Mouse (Mus musculus): ENCODE data around the gene Pitpnm2.

Pitpnm2 gene

DNA sequence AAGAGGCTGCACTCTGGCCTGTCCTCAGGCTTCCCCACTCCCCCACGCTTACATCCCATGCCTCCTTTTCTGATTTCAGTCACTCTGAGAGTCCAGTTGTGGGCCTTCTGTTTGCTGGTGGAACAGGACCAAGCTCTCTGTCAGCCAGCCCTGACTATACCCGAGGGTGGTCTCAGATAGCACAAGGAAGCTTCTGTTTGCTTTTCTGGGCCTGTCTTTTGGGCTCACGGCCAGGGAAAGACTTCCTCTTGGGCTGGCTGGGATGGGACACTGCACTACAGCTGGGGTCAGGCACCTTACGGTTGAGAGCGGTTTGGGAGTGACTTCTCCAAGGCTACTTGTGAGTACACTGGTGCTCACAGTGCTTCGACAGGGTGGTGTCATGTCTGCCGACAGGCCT, 111.5 kb downstream of the Pitpnm2 start:
- DNase-seq (ENCODE audit: low spot score), result no peak

DNA sequence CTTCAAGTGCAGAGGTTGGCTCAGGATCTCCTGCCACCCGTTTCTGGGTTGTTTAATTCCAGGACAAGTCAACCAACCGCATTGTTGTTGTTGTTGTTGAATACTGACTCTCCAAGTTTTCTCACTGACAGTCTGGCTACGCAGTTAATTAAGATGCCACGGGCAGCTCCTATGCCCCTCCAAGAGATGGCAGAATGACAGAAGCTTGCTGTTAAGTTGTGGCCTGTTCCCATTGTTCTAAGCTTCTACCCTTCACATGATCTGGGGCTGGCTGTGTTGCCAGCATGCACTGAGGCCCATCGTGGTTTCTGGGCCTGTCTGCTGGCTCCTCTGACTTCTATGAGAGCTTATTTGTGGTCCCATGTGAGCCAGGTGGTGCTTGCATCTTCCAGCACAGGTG, 115.3 kb downstream of the Pitpnm2 start:
- DNase-seq (ENCODE audit: low spot score), result no peak

DNA sequence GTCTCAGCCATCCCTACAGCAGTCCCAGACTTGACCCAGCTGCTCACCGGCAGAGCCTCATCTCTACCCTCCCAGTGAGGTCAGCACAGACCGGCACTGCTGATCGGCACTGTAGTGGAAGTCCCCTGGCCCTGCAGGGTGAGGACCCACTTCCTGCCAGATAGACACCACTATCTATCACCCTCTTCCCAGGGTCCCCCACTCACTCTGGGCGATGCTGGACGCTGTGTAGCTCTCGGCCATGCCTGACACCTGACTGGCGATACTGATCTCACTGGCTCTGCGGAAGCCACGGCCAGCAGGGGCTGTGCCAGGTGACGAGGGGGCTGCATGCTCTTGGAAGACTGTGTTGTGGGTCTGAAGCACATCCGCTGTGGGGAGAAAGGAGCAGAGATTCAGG, 124.5 kb downstream of the Pitpnm2 start:
- no peak for DNase-seq (ENCODE audit: low spot score)

DNA sequence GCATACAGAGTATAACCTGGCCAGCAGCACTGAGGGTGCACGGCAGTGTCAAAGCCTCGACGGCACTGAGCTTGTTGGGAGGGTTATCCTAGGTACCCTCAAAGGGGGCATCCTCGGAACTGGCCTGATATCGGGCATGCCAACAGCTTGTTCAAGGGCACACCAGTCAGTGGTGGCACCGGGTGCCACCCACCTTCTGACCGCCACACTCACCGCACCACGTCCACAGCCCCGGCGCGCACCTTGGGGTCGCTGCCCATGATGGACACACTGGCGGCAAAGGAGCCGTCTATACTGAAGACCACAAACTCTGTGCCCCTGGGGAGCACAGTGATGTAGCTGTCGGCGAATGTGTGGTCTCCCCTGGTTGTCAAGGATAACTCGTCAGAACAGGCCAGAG, 127.2 kb downstream of the Pitpnm2 start:
- DNase-seq (ENCODE audit: low spot score), result no peak

DNA sequence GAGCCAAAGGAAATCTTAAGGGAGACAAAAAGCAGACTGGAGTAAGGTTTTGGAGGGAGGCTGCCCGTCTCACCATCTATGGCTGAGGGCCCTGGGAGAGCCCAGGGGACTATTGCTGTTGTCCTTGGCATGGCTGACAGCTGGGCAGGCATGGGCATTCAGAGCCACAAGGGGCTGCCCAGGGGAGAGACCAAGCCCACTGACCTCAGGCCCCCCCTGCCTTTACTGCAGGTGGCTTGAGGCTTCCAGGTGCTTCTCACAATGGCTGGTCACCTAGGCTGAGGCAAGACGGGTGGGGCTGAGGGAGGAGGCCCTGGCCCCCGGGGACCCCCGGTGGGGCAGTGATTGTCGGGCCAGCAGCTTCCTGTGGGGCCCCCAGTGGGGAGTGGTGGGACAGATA, 130.4 kb downstream of the Pitpnm2 start:
- no peak for DNase-seq (ENCODE audit: low spot score)

DNA sequence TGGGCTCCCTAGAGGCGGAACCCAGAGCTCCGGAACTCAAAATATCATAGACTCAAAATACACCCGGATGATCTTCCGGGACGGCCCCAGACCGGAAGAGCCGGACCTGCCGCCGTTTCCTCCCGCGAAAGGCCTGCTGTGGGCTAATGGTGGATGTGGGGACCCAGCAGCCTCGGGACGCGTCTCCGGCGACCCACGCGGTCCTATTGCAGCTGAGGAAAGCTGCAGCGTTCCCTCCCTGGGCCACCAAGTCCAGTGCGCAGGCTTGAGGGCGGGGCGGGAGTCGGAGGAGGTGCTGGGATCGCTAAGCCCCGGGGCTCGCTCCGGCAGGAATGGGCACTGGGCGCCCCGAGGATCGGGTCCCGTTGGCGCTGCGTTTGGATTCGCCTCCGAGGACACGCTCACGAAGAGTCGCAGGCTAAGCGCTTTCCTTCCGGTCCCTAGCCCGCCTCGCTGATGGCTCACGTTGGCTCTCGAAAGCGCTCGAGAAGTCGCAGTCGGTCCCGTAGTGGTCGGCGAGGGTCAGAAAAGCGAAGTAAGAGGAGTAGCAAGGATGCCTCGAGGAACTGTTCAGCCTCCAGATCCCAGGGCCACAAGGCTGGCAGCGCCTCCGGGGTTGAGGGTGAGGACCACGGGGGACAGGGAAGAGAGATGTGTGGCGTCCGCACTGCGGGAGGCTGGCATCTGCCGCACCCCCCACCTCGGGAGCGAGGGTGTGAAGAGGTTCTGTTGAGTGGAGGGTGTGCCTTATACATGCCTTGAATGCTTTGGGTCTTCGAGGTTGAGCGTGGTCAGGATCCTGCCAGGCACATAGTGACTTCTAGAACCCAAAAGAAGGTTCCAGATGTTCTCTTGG, 133.3 kb downstream of the Pitpnm2 start, which contains the start of gene Arl6ip4:
Gene Arl6ip4 (plus strand): TSS at position 100 of the 856 bp plus-strand sequence.
- peak; percentile 64 for DNase-seq (ENCODE audit: low spot score)

DNA sequence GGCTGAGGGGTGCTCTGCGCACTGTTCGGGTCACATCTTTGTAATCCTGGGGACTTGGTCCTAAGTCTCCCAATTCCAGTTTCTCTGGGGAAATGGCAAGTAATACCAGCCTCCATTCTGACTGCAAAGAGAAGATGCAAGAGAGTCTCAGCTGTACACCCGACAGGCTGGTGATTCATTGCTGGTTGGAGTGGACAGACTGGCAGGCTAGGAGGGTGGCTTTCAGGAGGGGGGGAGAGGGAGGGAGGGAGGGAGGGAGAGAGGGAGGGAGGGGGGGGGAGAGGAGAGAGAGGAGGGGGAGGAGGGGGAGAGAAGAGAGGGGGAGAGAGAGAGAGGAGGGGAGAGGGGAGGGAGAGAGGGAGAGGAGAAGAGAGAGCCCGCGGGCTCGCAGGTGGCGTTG, 134.0 kb downstream of the Pitpnm2 start:
- DNase-seq (ENCODE audit: low spot score), result no peak

DNA sequence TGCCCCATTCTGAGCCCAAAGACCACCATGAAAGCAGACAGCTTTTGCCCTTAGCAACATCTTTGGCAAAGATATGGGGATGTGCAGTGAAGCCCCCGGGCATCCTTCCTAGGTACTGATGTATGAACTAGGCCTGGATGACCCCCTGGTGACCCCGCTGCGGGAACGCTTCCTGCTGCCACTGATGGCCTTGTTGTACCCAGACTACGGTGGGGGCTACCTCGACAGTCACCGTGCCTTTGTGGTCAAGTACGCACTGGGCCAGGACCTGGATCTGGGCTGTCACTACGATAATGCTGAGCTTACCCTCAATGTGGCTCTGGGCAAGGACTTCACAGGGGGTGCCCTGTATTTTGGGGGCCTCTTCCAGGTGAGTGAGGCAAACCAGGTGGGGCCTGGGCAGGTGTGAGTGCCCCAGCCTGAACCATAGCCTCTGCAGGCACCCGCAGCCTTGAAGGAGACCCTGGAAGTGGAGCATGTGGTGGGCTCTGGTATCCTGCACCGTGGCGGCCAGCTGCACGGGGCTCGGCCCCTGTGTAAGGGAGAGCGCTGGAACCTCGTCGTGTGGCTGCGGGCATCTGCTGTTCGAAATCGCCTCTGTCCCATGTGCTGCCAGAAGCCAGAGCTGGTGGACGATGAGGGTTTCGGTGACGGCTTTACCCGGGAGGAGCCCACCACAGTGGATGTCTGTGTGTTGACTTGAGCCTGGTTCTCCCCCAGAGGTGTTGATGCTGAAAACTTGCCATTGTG, 135.1 kb downstream of the Pitpnm2 start:
- no peak for DNase-seq (ENCODE audit: low spot score)

DNA sequence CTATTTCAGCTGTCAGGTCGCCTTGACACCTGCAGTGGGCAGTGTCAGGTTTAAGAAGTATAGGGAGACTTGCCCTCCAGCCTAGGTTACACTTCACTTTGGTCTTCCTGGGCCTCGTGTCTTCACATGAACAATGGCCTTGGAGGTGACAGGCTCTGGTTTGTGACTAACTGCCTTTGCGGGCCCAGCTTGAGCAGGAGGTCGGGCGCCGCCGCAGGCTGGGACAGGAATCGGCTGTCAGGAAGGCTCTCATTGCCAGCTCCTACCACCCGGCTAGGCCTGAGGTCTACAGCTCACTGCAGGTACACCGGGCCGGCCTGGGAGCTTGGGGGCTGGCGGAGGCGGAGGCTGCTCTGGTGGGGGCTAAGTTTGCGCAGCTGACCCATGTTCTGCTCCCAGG, 136.5 kb downstream of the Pitpnm2 start:
- DNase-seq (ENCODE audit: low spot score), result peak; percentile 65

DNA sequence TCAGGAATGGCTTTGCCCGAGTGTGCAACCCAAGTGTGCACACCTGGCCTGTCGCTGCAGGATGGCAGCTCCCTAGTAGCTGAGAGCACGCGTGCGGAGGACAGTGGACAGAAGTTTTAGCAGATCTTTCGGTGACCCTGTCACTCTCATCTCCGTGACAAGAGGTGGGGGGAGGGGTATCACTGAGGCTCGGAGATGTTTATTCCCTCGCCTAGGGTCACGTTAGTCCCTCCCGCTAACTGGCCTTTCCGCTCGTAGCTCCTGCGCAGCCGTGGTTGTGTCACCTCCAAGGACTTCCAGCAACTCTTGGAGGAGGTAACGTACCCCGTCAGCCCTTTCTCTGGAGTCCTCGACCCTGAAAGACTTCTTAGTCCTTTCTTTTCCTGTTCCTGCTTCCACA, 137.0 kb downstream of the Pitpnm2 start:
- DNase-seq (ENCODE audit: low spot score), result no peak

DNA sequence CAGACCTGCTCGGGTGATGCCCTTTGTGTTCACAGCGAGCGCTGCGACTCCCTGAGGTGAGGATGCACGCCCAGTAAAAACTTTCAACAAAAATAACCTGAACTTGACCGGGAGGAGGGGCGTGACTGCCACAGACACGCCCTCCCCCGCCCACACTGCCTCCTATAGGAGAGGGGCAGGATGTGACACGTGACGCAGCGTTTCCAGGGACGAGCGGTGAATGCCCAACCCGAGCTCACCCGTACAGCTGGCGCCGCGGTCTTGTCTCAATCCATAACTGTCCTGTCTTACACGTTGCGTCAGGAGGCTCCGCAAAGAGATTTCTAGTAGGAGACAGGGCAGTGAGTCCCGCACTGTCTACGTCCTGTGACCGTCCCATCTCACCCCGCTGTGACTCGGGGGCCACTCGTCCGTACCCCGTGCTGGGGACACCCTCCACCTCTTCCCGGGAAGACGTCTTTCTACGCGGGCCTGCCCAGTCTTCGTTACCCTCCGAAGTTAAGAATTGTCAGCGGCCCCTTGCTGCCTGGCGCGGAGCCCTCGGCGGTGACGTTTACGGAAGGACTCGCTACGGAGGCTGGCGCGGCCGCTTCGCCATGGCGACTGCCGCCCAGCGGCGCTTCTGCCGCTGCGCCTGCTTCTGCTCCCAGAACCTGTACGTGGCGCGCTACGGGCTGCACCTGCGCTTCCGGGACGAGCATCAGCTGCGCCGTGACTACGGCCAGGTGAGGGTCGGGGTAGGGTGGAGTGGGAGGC, 137.6 kb downstream of the Pitpnm2 start, which contains the start of gene Ogfod2:
Gene Ogfod2 (plus strand): TSS at position 556 of the 756 bp plus-strand sequence.
- peak; percentile 95 for DNase-seq (ENCODE audit: low spot score)

DNA sequence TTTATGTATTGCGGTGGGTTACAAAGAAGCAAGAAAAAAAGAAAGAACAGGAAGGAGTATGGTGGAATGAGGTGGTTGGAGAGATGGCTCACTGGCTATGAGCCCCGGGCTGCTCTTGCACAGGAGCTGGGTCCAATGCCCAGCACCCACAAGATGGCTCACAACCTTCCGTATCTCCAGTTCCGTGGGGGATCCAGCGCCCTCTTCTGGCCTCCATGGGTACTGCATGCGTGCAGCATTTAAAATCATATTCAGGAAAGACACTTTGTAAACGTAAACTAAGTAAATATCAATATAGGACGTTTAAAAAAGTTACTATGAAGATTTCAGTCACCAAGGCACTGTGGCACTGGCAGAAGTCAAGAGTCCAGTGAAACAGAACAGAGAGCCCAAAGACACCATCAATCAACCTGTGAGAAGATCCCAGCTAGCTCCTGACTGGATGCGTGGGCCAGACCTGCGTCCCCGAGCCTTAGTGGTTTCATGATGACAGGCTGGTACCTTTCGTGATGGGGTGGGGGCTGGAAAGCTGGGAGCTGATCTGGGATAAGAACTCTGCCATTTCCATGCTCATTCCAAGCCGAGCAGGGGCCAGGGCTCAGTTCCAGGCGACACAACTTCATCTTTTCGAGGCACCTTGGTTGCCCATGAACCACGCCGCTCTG, 138.4 kb downstream of the Pitpnm2 start:
- peak; percentile 61 for DNase-seq (ENCODE audit: low spot score)

DNA sequence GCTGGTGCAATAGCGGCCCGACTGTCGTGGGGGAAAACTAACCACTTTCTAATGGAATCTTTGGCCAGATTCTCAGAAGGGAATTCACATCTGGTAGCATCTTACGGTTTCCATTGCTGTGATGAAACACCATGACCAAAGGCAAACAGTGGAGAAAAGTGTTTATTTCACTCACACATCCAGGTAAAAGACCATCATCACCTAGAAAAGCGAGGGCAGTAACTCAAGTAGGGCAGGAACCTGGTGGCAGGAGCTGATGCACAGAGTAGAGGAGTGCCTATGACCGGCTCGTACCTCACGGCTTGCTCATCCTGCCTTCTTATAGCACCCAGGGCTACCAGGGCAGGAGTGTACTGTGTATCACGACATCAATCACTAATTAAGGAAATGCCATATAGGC, 146.0 kb downstream of the Pitpnm2 start:
- no peak for DNase-seq (ENCODE audit: low spot score)

DNA sequence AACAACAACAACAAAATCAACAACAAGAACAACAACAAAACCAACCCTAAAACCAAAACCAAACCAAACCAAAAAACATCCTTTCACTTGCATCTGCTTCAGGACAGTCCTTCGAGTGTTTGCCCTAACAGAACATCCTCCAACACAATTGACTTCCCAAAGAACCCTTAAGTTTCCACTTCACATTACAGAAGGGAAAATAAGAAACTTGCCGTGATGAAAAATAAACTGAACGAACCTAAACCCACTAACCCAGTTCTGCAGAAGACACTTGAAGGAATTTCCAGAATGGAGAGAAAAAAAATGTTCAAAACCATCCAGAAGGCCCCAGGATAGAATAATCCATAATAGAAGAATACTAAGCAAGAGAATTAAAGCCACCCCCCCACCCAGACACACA, 146.5 kb downstream of the Pitpnm2 start:
- no peak for DNase-seq (ENCODE audit: low spot score)

DNA sequence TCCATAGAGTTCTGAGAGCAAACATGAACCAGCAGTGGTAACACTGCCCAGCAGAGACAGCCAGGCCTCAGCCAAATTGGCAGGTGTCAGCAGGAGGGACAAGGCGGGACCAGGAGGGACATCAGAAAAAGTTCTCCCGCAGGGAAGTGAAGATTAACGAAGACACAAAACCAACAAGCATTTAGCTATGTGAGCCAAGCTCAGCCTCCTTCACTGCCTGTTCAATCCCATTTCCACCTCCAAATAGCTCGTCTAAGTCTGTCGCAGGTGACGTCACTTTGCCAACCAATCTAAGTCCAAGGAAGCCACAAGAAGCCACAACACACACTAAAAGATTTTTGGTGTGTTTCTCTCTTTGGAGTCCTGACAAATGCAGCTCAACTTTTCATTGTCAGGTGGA, 147.2 kb downstream of the Pitpnm2 start:
- DNase-seq (ENCODE audit: low spot score), result no peak

DNA sequence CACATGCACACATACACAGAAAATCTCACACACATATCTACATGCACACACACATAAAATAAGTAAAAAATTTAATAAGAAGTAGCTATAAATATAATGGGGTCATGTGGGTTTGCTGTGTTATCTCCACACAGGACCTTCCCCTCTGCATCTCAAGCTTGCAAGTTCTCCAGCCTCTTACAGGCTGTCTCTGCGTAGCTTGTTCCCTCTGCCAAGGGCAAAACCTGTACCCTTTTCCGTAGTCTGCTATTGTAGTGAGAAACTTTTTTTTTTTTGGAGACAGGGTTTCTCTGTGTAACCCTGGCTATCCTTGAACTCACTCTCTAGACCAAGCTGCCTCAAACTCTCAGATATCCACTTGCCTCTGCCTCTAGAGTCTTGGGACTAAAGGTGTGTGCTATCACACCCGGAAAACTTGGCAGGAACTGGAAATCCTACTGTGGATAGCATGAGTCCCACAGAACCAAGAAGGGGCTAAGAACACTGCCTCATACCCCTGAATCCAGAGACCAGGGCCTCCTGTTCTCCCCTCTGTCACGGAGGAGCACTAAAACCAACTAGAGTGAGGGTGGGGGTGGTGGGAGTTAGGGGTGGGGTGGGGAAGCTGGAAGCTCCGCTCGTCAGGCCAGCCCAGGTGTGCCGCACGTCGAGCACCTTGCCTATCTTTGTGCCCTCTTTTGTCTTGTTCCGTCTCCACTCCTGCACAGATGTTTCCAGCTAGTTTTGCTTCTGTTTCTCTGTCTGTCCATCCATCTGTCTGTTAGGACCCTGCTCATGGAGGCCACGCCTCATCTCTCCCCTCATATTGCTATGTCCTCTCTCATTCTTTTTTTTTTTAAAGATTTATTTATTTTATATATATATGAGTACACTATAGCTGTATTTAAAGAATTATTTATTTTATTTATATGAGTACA, 149.2 kb downstream of the Pitpnm2 start:
- no peak for DNase-seq (ENCODE audit: low spot score)

DNA sequence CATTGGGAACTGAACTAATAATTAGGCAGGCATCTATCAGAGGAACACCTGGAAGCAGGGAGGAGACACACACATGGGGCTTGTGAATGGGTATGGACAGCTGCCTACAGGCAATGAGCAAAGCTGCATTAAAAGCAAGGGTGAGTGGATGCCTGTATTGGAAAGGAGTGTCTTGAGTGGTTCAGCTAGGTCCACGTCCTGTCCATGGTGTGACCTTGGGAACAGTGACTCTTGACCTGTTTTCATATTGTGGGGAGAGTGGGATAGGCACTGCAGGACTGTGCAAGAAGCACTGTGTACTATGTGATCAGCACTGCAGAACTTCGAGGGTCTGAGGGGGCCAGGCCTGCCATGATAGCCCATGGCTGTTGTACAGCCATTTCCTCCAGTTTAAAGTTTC, 150.6 kb downstream of the Pitpnm2 start:
- DNase-seq (ENCODE audit: low spot score), result no peak

DNA sequence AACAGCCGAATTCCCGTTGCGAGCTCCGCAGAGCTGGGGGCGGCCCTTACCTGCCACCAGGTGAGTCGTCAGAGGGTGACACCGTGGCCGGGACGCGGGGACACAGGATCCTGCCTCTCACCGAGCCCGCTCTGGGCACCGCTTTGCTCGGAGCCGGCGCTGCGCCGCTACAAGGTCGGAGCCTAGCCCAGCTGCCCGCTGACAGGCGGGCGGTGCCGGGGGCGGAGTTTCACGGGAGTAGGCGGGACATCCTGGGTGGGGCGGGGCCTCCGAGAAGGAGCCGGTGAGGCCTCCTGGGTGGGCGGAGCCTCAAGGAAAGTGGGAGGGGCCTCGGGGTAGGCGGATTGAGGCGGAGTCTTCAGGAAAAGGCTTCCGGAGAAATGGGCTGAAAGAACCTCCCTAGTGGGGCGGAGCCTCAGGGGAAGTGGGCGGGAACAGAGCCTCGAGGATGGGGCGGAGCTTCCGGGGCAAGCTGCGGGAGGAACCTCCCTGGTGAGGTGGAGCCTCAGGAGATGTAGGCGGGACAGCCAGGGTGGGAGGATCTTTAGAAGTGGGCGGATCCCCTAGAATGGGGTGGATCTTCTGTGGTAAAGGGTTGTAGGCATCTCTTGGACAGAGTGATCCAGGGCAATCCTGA, 153.8 kb downstream of the Pitpnm2 start, which contains the start of gene Abcb9:
Gene Abcb9 (minus strand): TSS at position 203 of the 637 bp plus-strand sequence.
- peak; percentile 94 for DNase-seq (ENCODE audit: low spot score)

DNA sequence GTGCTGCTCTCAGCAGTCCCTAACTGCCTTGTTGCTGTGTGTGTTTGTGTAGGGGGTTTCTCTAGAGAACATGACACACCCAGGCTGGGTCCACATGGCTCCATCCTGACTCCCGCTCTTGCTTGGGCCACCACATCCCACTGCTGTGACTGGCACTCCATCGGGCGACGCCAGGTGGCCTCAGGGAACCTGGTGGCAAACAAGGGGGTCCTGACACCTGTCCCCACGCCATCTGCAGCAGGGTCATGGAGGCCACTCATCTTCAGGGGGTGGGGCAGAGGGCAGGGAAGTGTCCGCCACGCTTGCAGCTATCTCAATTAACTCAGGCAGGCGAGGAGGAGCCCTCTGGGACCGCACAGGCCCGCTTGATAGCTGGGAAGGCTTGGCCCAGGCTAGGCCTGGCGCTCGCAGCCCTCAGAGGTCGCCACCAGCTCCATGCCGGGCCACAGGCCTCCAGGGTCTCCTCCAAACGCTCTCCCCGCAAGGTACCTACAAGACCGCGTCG, 154.4 kb downstream of the Pitpnm2 start:
- DNase-seq (ENCODE audit: low spot score), result no peak
